Mouse (Mus musculus) cortical plate, adult 2 months (tissue): ENCODE measurements at regions not wholly inside any gene's neighbourhood (a gene's known extent, or its start where the extent isn't known, plus 50 kb on each side); places are given as distances from the start of the nearest gene placed in this dataset.

Source experiments
- H3K27ac ChIP-seq: fragments of 200-500 bp; 2 replicates; pipeline ENCODE4 v1.5.1; 2012; ENCODE audit warnings: low read length, control low read depth, inconsistent platforms; ENCODE audit not compliant: insufficient read depth
- H3K4me1 ChIP-seq: fragments of 200-500 bp; 2 replicates; pipeline ENCODE4 v1.6.1; 2011; ENCODE audit warnings: low read length; ENCODE audit not compliant: control insufficient read depth, insufficient read depth
- H3K4me3 ChIP-seq: fragments of 200-500 bp; 2 replicates; pipeline ENCODE4 v1.5.1; 2011; ENCODE audit warnings: mild to moderate bottlenecking, low read length, control low read depth; ENCODE audit not compliant: insufficient read depth
- CTCF ChIP-seq: fragments of 200-500 bp; IDR thresholded peaks from 2 replicates; pipeline ENCODE4 v1.5.1; 2011; ENCODE audit warnings: mild to moderate bottlenecking, control low read depth, low read length; ENCODE audit not compliant: insufficient read depth; ENCODE audit errors: extremely low read depth
- POLR2A ChIP-seq: fragments of 200-500 bp; IDR thresholded peaks from 2 replicates; pipeline ENCODE4 v1.6.1; 2011; ENCODE audit warnings: mild to moderate bottlenecking, low read length, control low read depth; ENCODE audit not compliant: insufficient read depth; ENCODE audit errors: extremely low read depth

DNA sequence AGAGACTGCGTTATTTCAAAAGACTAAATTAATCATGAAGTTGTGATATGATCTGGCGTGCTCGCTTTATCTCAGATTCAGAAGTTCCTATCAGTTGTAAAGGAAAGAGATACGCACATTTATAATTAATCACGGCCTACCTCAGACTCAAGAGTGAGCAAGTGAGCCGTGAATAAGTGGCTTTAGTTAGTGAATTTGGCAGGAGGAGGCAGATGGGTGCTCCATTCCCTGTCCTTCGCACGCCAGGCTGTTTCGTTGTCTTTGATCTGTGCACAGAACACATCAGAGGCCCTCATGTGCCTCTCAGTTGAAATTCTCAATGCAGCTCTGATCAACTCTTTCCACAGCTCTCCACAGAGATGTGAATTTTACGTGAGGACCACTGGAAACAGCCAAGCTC, 140.4 kb upstream of the Fam241a start:
- no peak for TF ChIP-seq CTCF
- no peak for TF ChIP-seq POLR2A
- H3K4me3 ChIP-seq: no peak overlapping the region
- no peaks in the 10 kb centered on the region for H3K4me1 ChIP-seq
- H3K27ac ChIP-seq: no peak overlapping the region

DNA sequence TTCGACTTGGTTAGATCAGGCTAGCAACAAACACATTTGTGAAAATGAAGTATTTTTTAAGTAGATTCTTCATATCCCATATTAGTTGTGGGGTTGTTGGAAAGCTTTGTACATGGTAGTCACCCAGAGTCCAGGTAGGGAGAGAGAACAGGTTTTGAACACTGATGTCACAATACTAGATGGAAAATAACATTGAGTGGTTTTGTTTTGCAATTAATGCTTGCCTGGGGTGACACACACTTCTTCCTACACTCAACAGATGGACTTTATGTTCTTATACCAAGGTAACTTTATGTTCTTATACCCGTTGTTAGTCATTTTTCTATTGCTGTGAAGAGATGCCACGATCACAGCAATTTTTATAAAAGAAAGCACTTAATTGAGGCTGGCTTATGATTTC, 134.2 kb upstream of the Fam241a start:
- TF ChIP-seq POLR2A (no peak), CTCF (no peak)
- H3K4me1 ChIP-seq: no peaks in the 10 kb centered on the region
- no peak overlapping the region for H3K4me3 ChIP-seq
- no peak overlapping the region for H3K27ac ChIP-seq

DNA sequence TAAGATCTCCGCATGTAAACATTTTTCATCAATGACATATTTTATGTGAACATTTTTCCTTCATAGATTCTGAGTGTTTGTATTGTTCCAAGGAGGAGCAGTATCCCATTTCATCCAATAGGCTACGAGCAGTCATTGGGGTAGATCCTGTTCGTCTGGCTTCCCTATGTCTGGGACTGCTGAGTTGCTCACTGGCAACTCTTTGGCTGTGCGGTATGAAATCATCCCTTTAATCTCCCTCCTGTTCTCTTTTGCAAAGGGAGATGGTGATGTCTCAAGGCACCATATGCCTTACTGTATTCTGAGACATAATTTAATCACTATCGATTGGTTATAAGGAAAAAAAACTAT, 133.4 kb upstream of the Fam241a start:
- Histone ChIP-seq H3K27ac (no peak overlapping the region), H3K4me3 (no peak overlapping the region), H3K4me1 (no peaks in the 10 kb centered on the region)
- TF ChIP-seq POLR2A (no peak), CTCF (no peak)

DNA sequence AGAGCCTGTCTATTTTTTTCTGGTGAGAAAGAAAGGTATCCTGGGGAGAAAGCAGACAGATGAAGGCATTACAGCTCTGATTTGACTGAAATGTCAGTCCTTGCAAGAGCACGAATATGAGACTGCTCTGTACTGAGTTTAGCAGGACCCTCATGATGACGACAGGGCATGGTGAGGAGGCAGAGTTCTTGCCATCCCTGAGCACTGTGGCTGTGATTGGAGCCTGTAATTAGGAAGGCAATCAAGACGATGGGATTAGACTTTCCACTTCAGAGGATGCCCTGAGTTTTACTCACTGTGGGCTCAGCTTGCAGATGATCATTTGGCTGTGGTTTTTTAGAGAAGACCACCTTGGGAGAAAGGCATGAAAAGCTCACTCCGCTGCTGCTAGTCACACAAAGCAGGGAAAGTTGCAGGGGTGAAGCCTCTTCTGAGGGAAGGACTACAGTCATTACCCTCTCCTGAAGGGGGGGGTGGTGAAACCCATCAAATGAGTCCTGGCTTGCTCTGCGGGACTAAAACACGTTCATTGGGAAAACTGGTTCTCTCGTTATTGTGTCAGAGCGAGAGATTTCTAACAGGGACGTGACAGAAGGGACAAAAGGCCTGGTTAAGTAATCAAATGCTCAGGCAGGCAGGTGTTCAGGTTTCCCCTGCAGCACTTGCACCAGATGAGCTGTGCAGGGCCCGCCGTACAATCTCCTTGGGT, 132.9 kb upstream of the Fam241a start:
- H3K4me3 ChIP-seq: no peak overlapping the region
- no peaks in the 10 kb centered on the region for H3K4me1 ChIP-seq
- TF ChIP-seq CTCF (no peak), POLR2A (no peak)

DNA sequence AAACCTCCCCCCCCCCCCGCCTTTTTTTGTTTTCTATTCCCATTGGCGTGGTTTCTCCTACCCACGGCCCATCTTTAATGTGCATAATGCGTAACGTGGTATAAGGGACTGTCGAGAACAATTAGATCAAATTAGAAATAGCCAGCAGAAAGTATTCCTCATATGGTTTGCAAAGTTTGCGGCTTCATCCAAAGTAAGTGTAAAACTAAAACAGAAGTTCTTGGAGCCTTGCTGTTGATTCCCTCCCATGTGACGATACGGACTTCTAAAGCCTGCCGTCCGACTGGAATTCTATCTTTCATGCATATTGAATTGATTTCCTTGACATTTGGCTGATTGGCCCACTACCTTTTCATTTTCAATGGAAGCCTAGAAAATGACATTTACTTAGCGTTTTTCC, 128.7 kb upstream of the Fam241a start:
- no peak overlapping the region for H3K4me3 ChIP-seq
- H3K27ac ChIP-seq: no peak overlapping the region
- no peak for TF ChIP-seq CTCF
- TF ChIP-seq POLR2A: no peak
- no peaks in the 10 kb centered on the region for H3K4me1 ChIP-seq

More for the DNA sequence above, 132.9 kb upstream of the Fam241a start:
- no peak overlapping the region for H3K27ac ChIP-seq

DNA sequence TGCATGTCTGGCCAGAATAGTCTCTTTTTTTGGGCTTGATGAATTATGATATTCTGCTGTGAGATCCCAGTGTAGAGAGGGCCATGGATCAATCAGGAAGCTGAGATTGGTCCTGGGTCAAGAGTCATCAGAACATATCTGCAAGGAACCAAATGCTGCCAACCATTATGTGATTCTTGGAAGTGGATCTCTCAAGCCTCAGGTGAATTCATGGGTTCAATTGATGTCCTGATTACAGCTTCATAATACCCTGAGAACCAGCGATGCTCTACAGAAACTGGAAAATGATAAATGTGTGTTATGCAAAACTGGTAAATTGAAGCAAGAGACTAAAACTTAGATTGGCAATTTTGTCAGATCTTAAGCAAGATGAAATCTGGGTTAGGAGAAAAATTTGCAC, 118.8 kb upstream of the Fam241a start:
- no peak overlapping the region for H3K4me3 ChIP-seq
- no peak for TF ChIP-seq CTCF
- no peak for TF ChIP-seq POLR2A
- no peaks in the 10 kb centered on the region for H3K4me1 ChIP-seq
- no peak overlapping the region for H3K27ac ChIP-seq

DNA sequence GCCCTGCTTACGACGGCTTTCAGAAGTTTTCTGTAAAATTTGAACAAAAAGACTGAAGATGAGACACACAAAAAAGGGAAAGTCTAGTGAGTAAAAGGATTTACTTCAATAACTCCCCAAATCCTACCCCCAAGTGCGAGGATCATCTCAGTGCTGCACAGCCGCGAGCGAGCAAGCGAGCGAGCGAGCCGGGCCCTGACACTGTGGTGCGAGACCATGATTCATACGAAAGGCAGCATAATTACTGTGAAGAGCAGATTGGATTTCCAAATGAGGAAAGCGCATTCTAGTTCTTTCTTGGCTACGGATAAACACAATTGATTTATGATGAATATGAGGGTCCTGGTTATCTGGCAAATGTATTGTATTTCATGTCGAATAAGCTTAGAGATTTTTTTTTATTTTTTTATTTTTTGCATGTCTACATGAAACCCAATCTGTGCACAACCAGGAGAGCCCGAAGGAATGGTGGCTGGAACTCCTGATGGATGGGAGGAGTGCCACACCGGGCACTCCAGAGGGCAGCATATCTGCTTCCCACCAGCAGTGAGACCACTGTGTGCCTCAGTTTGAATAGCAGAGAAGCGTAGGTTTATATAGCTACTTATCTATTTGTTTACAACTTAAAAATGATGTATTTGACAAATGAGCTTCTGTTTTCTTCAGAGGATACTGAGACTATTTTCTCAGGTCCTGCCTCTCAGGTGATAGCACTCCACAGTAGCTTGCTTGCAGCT, 106.9 kb upstream of the Fam241a start:
- no peaks in the 10 kb centered on the region for H3K4me1 ChIP-seq
- no peak overlapping the region for H3K27ac ChIP-seq
- TF ChIP-seq POLR2A: no peak
- no peak overlapping the region for H3K4me3 ChIP-seq

DNA sequence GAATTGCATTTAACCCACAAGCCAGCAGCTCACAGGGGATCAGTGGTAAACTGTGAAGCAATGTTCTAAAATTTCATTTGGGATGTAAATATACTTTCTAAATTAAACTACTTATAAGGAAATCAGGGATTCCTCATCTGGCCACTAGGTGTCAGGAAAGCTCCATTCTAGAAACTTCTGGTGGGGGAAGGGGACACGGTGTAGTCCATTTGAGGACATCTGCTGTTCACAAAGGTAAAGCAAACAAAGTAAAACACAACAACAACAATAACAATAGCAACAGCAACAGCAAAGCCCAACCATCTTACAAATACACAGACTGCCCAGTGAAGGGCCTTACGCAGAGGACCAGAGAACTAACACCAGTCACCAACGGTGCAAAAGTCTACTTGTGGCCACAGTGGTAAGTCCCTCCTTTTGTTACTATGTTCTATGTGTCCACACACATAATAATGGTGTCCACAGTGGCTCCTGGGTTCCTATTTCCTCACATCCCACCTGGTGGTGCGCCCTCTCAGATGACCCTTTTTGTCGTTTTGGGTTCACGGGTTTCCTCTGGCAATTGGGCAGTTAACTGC, 105.9 kb upstream of the Fam241a start:
- H3K4me1 ChIP-seq: no peaks in the 10 kb centered on the region
- TF ChIP-seq CTCF (peak; percentile 66), POLR2A (no peak)
- no peak overlapping the region for H3K4me3 ChIP-seq
- H3K27ac ChIP-seq: no peak overlapping the region

DNA sequence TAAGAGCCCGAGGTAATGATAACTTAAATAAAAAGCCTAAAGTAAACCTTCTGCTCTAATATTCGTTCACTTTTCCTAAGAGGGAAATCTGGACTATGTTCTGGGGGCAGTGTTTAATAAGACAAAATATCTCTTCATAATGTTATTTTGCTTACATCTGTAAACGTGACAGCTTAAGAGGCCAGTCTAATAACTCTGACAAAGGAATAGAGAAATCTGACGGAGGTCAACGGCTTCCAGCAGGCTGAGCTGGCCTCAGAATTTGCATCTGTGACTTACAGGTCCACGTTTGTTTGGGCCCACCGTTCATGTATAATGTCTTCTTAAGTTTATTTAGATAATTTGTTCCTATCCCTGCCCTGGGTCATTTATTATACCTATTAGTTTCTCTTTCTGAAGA, 99.6 kb upstream of the Fam241a start:
- Histone ChIP-seq H3K4me3 (no peak overlapping the region), H3K27ac (no peak overlapping the region), H3K4me1 (no peaks in the 10 kb centered on the region)
- TF ChIP-seq CTCF: no peak
- TF ChIP-seq POLR2A: no peak

DNA sequence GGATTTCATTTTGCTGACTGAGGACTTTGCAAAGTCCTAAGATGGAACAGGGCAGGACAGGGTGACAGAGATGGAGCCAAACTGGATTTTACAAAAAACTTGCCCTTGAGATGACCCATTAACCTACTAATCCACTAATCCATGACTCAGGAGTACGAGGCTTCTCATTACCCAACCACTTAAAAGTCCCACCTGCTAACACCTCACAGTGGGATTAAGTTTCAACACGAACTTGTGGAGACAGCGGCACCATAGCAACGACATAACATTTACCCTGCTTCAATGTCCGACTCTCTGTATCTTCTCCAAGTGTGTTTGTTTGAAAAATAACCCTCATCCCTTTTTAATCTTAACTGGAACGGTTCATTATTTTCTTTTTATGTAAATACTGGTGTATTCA, 91.5 kb upstream of the Fam241a start:
- TF ChIP-seq CTCF (no peak), POLR2A (no peak)
- Histone ChIP-seq H3K4me1 (no peaks in the 10 kb centered on the region), H3K27ac (no peak overlapping the region), H3K4me3 (no peak overlapping the region)
